ENCODE assay signal across 10 mouse cellular contexts in the genomic region with DNA sequence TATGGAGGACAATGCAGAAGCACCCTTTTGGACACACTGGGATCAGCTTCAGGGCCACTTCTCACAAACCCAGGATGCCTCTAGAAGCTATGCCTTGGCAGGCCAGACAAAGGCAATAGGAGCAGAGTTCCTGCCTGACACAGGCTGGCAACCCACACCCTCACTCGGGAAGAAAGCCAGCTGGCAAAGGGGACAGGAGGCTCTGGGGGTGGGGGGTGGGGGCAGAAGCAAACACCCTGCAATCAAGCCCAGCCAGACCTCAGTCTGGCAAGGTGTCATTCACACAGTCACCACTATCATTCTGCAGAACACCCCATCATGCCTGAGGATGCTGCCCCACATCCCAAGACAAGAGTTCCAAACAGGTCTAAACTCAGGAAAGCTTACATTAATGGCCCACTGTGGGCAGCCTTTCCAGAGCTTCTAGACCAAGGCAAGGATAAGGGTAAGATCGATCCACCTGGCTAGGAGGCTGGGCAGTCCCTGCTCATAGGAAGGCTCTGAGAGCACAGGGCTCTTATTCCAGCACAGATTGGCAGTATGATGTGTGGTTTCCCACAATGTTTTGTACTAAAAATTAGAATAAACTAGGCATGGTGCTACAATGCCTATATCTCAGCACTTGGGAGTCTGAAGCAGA.
DNase-seq lines count a peak whose midpoint lies in the region; ATAC-seq lines count a peak whose summit lies in the region.
"Had no signal": no experiment of that assay in that cellular context is flagged by ENCODE, and none has a peak within 500 bp of the region (broad histone marks: within the 10 kb centered on the region; RNA-seq: fewer than 3 reads in every experiment).

No protein-coding gene starts in this region.

- H3K27ac ChIP-seq in hindbrain, embryonic 10.5 days = peak overlapping the region; percentile 84
- H3K27ac ChIP-seq in hindbrain, embryonic 11.5 days (ENCODE audit: low read depth, low read length) = no peak overlapping the region
- peak overlapping the region; percentile 93 for H3K27ac ChIP-seq in heart, embryonic 15.5 days
- H3K27ac ChIP-seq: macrophage had no signal

- H3K4me2 ChIP-seq in hindbrain, embryonic 11.5 days (replicated peaks; ENCODE audit: low read depth, low read length) = no peak overlapping the region
- H3K4me2 ChIP-seq in heart, embryonic 15.5 days = peak overlapping the region; percentile 26; the same call in 1 of the 2 replicates

- no peaks in the 10 kb centered on the region for H3K36me3 ChIP-seq in hindbrain, embryonic 10.5 days
- H3K36me3 ChIP-seq in hindbrain, embryonic 11.5 days (ENCODE audit: control insufficient read depth, insufficient read depth, low read length) = no peaks in the 10 kb centered on the region
- no peaks in the 10 kb centered on the region for H3K36me3 ChIP-seq in heart, embryonic 15.5 days

- ATAC-seq in hindbrain, embryonic 11.5 days (ENCODE audit: low FRiP score) = no peak
- peak; percentile 11; the same call in 1 of the 2 replicates for ATAC-seq in heart, embryonic 15.5 days (replicated peaks; ENCODE audit: insufficient number of reproducible peaks, insufficient read depth, low FRiP score, low read depth)

- no peak for DNase-seq in hindbrain, embryonic 10.5 days (ENCODE audit: low spot score)
- DNase-seq in hindbrain, embryonic 11.5 days (ENCODE audit: low spot score) = no peak
- DNase-seq in 3134 (ENCODE audit: extremely low read depth, insufficient read length, low spot score) = peak; percentile 43
- peak; percentile 82 to 86 for DNase-seq in cerebellum, adult 18-20 months
- DNase-seq in lung, postnatal 14 days = peak; percentile 77
- no peak for DNase-seq in retina, postnatal 1 day
- DNase-seq in frontal cortex, postnatal 36 days (ENCODE audit: low spot score in 2 of 2) = no peak

- H3K9me3 ChIP-seq in hindbrain, embryonic 10.5 days = no peaks in the 10 kb centered on the region
- no peaks in the 10 kb centered on the region for H3K9me3 ChIP-seq in hindbrain, embryonic 11.5 days (ENCODE audit: control insufficient read depth, low read length)
- no peaks in the 10 kb centered on the region for H3K9me3 ChIP-seq in heart, embryonic 15.5 days (replicated peaks)
- H3K9me3 ChIP-seq: G1E had no signal

- H3K4me3 ChIP-seq in hindbrain, embryonic 10.5 days = no peak overlapping the region
- no peak overlapping the region for H3K4me3 ChIP-seq in hindbrain, embryonic 11.5 days (ENCODE audit: low read depth, low read length)
- H3K4me3 ChIP-seq in heart, embryonic 15.5 days = no peak overlapping the region

- H3K4me1 ChIP-seq in hindbrain, embryonic 10.5 days (replicated peaks) = peaks cover 86% of the 10 kb centered on the region
- peaks cover 16% of the 10 kb centered on the region for H3K4me1 ChIP-seq in hindbrain, embryonic 11.5 days (replicated peaks; ENCODE audit: control insufficient read depth, insufficient read depth, low read length)
- peaks cover 99% of the 10 kb centered on the region for H3K4me1 ChIP-seq in heart, embryonic 15.5 days (replicated peaks)

- no peak overlapping the region for H3K9ac ChIP-seq in hindbrain, embryonic 11.5 days (ENCODE audit: low read depth, low read length)
- H3K9ac ChIP-seq in heart, embryonic 15.5 days = no peak overlapping the region

- no peaks in the 10 kb centered on the region for H3K27me3 ChIP-seq in hindbrain, embryonic 10.5 days (ENCODE audit: insufficient read depth, poor library complexity, severe bottlenecking)
- no peaks in the 10 kb centered on the region for H3K27me3 ChIP-seq in hindbrain, embryonic 11.5 days (ENCODE audit: control insufficient read depth, insufficient read depth, low read length)
- H3K27me3 ChIP-seq in heart, embryonic 15.5 days = no peaks in the 10 kb centered on the region

- WGBS in hindbrain, embryonic 10.5 days = 81% methylated on average over 2 of the region's 2 CpGs
- WGBS in hindbrain, embryonic 11.5 days = 74% methylated on average over 2 of the region's 2 CpGs
- 47% methylated on average over 2 of the region's 2 CpGs for WGBS in heart, embryonic 15.5 days

Comparison
In these comparisons a context has a peak if more than half of its experiments do, and no peak if none do; other contexts are left out.
1. DNase-seq: peak in 3134 (single experiment), cerebellum, adult 18-20 months (2 of 2) and lung, postnatal 14 days (single experiment); none in hindbrain, embryonic 10.5 days (single experiment), hindbrain, embryonic 11.5 days (single experiment), retina, postnatal 1 day (single experiment) and frontal cortex, postnatal 36 days (0 of 2).